ENCODE assay signal across 12 mouse cellular contexts in genomic region chr4:57866990-57867389, GRCm38 (mm10). TPM values are rescaled to one million over a fixed set of nuclear protein-coding genes. Genes with fewer than 3 reads are reported as not detected.
A peak's percentile ranks its signal among the peaks of the same experiment; 100 is the strongest.
DNase-seq lines count a peak whose midpoint lies in the region; ATAC-seq and TF ChIP-seq lines count a peak whose summit lies in the region.
"Had no signal": no experiment of that assay in that cellular context is flagged by ENCODE, and none has a peak within 500 bp of the region (broad histone marks: within the 10 kb centered on the region; RNA-seq: fewer than 3 reads in every experiment).

No protein-coding gene starts in this region.

- H3K79me2 ChIP-seq in heart, adult 2 months (replicated peaks; ENCODE audit: control insufficient read depth, insufficient read depth, low read length): peaks cover 3% of the 10 kb centered on the region; the same call in 1 of the 2 replicates
- no peaks in the 10 kb centered on the region for H3K79me2 ChIP-seq in CH12.LX (replicated peaks; ENCODE audit: control insufficient read depth, extremely low read depth, insufficient read depth, poor library complexity, severe bottlenecking)

- dilution Hi-C loops in CH12.LX (cut with MboI; ENCODE audit: extremely low pct_ligation_motif_present, extremely low pct_unique_long_range_greater_than_20kb, low sequenced_read_pairs): no loop called here

- H3K27me3 ChIP-seq in heart, adult 2 months (ENCODE audit: control insufficient read depth, insufficient read depth, low read length): no peaks in the 10 kb centered on the region
- no peaks in the 10 kb centered on the region for H3K27me3 ChIP-seq in CH12.LX (replicated peaks)
- H3K27me3 ChIP-seq in heart, embryonic 16.5 days (ENCODE audit: control insufficient read depth, insufficient read depth, low read length): no peaks in the 10 kb centered on the region
- H3K27me3 ChIP-seq: forebrain, embryonic 13.5 days; midbrain, embryonic 15.5 days had no signal

- no peak for TF ChIP-seq EP300 in heart, adult 2 months (IDR thresholded peaks at IDR 0.05; ENCODE audit: insufficient read depth, low read depth, low read length)
- TF ChIP-seq EP300 in CH12.LX (IDR thresholded peaks at IDR 0.05; ENCODE audit: low read length): peak; percentile 74

- H3K9ac ChIP-seq in heart, adult 2 months (ENCODE audit: low read depth, low read length): no peak overlapping the region
- H3K9ac ChIP-seq in CH12.LX (ENCODE audit: insufficient read depth, low read depth): peak overlapping the region; percentile 6; the same call in 1 of the 2 replicates
- H3K9ac ChIP-seq in heart, embryonic 16.5 days (ENCODE audit: low read length): no peak overlapping the region
- H3K9ac ChIP-seq: forebrain, embryonic 13.5 days; midbrain, embryonic 15.5 days had no signal

- no peaks in the 10 kb centered on the region for H3K9me3 ChIP-seq in CH12.LX (replicated peaks; ENCODE audit: low read length)
- H3K9me3 ChIP-seq in heart, embryonic 16.5 days (replicated peaks; ENCODE audit: control insufficient read depth, low read length): no peaks in the 10 kb centered on the region
- H3K9me3 ChIP-seq: forebrain, embryonic 13.5 days; midbrain, embryonic 15.5 days had no signal

- no peak overlapping the region for H3K4me3 ChIP-seq in heart, adult 2 months
- no peak overlapping the region for H3K4me3 ChIP-seq in left cerebral cortex, adult 2 months
- peak overlapping the region; percentile 5 to 41 (median 37) for H3K4me3 ChIP-seq in CH12.LX (replicated peaks in 1 of 3; ENCODE audit: low read depth in 2 of 3, low read length in 2 of 3, poor library complexity in 1 of 3)
- H3K4me3 ChIP-seq in heart, embryonic 16.5 days (ENCODE audit: low read length): no peak overlapping the region
- H3K4me3 ChIP-seq: forebrain, embryonic 13.5 days; midbrain, embryonic 15.5 days had no signal

- TF ChIP-seq RAD21 in CH12.LX (IDR thresholded peaks at IDR 0.05; ENCODE audit: low read depth, low read length): no peak

- in situ Hi-C loops in CH12.LX (cut with MboI; ENCODE audit: low pct_ligation_motif_present, low pct_unique_long_range_greater_than_20kb, low sequenced_read_pairs): no loop called here

- peaks cover 32% of the 10 kb centered on the region for H3K36me3 ChIP-seq in heart, adult 2 months (ENCODE audit: control insufficient read depth, insufficient read depth, low read length)
- H3K36me3 ChIP-seq in CH12.LX (replicated peaks in 1 of 2; ENCODE audit: control insufficient read depth in 1 of 2, insufficient read depth in 1 of 2, low read length in 1 of 2): no peaks in the 10 kb centered on the region
- peaks cover 9% of the 10 kb centered on the region; the same call in 1 of the 2 replicates for H3K36me3 ChIP-seq in heart, embryonic 16.5 days (ENCODE audit: control insufficient read depth, insufficient read depth)
- H3K36me3 ChIP-seq: midbrain, embryonic 15.5 days had no signal

- H3K4me1 ChIP-seq in heart, adult 2 months (ENCODE audit: control insufficient read depth, insufficient read depth, low read length): peaks cover 23% of the 10 kb centered on the region
- peaks cover 18 to 42% of the 10 kb centered on the region in 2 experiments for H3K4me1 ChIP-seq in CH12.LX (ENCODE audit: control insufficient read depth in 1 of 2, insufficient read depth in 2 of 2)
- peaks cover 29% of the 10 kb centered on the region for H3K4me1 ChIP-seq in heart, embryonic 16.5 days (ENCODE audit: control insufficient read depth, insufficient read depth, low read length)

- 37% methylated on average over 9 of the region's 9 CpGs for WGBS in heart, adult 2 months
- 55% methylated on average over 9 of the region's 9 CpGs for WGBS in heart, embryonic 16.5 days

- no peak for TF ChIP-seq POLR2A in heart, adult 2 months (IDR thresholded peaks at IDR 0.05; ENCODE audit: insufficient read depth, low read depth, low read length)
- no peak for TF ChIP-seq POLR2A in CH12.LX (IDR thresholded peaks at IDR 0.05; ENCODE audit: low read depth, low read length)

- TF ChIP-seq CTCF in heart, adult 2 months (IDR thresholded peaks at IDR 0.05): no peak
- TF ChIP-seq CTCF in left cerebral cortex, adult 2 months (IDR thresholded peaks at IDR 0.05): no peak
- TF ChIP-seq CTCF in CH12.LX (conservative IDR thresholded peaks at IDR 0.05 in 1 of 2, IDR thresholded peaks at IDR 0.05 in 1 of 2; ENCODE audit: low read depth in 2 of 2, low read length in 2 of 2): no peak

- ATAC-seq in heart, embryonic 16.5 days (replicated peaks; ENCODE audit: extremely low read depth, insufficient read depth, low FRiP score): no peak
- ATAC-seq: forebrain, embryonic 13.5 days had no signal

- DNase-seq in heart, adult 2 months: peak in 1 of 2 experiments; percentile 18
- DNase-seq in heart, adult 18-20 months: no peak
- DNase-seq in left cerebral cortex, adult 2 months (ENCODE audit: extremely low spot score in 1 of 2, low spot score in 2 of 2): no peak
- no peak for DNase-seq in left cerebral cortex, postnatal 10 days (ENCODE audit: extremely low spot score in 1 of 2, low spot score in 2 of 2)
- peak; percentile 52 for DNase-seq in CH12.LX (ENCODE audit: extremely low read depth)
- DNase-seq in urinary bladder, adult 18-20 months (ENCODE audit: low spot score in 2 of 2): no peak
- no peak for DNase-seq in retina, postnatal 1 day
- DNase-seq: cerebellum, postnatal 36 days; lung, adult 18-20 months had no signal

- intact Hi-C loops in heart, adult 2 months (cut with DNase I): no loop called here
- intact Hi-C loops in left cerebral cortex, adult 2 months (cut with DNase I): no loop called here
- intact Hi-C loops in left cerebral cortex, postnatal 10 days (cut with DNase I): no loop called here

- peak overlapping the region; percentile 71 for H3K27ac ChIP-seq in heart, adult 2 months
- peak overlapping the region; percentile 36; the same call in 1 of the 2 replicates for H3K27ac ChIP-seq in left cerebral cortex, adult 2 months
- peak overlapping the region; percentile 2; the same call in 1 of the 2 replicates for H3K27ac ChIP-seq in CH12.LX (ENCODE audit: insufficient read depth, low read depth)
- peak overlapping the region; percentile 5; the same call in 1 of the 2 replicates for H3K27ac ChIP-seq in heart, embryonic 16.5 days (ENCODE audit: low read length)
- H3K27ac ChIP-seq: forebrain, embryonic 13.5 days; midbrain, embryonic 15.5 days had no signal

- H3K4me2 ChIP-seq in CH12.LX (ENCODE audit: insufficient read depth, low read depth, poor library complexity, severe bottlenecking): peak overlapping the region; percentile 87
- H3K4me2 ChIP-seq in heart, embryonic 16.5 days (ENCODE audit: low read depth, low read length): no peak overlapping the region
- H3K4me2 ChIP-seq: forebrain, embryonic 13.5 days; midbrain, embryonic 15.5 days had no signal

TF ChIP-seq in CH12.LX, 34 proteins besides CTCF, POLR2A, EP300 and RAD21 (continues in another document):
- TF ChIP-seq BHLHE40 (IDR thresholded peaks at IDR 0.05; ENCODE audit: low read depth, low read length): peak; percentile 65
- peak; percentile 35; the same call in 1 of the 2 replicates for TF ChIP-seq SIN3A (IDR thresholded peaks at IDR 0.05; ENCODE audit: low read length)
- peak; percentile 99 for TF ChIP-seq MEF2A (IDR thresholded peaks at IDR 0.05; ENCODE audit: borderline replicate concordance, low read depth, low read length)
- peak; percentile 13; the same call in 1 of the 2 replicates for TF ChIP-seq HCFC1 (IDR thresholded peaks at IDR 0.05; ENCODE audit: low read depth, low read length)
- TF ChIP-seq ETS1 (conservative IDR thresholded peaks at IDR 0.05; ENCODE audit: low read depth, low read length): peak; percentile 82
- TF ChIP-seq CHD1 (IDR thresholded peaks at IDR 0.05; ENCODE audit: low read depth, low read length): 0 out of 2 replicates have a peak, but pooled peaks have one; percentile 40
- no peak for TF ChIP-seq TBP (conservative IDR thresholded peaks at IDR 0.05; ENCODE audit: low read depth, low read length)
- no peak for TF ChIP-seq MXI1 (IDR thresholded peaks at IDR 0.05; ENCODE audit: low read depth, low read length)
- TF ChIP-seq IRF4 (IDR thresholded peaks at IDR 0.05; ENCODE audit: low read depth, low read length): peak; percentile 57
- no peak for TF ChIP-seq NRF1 (IDR thresholded peaks at IDR 0.05; ENCODE audit: low read depth, low read length)
- no peak for TF ChIP-seq JUN (IDR thresholded peaks at IDR 0.05; ENCODE audit: insufficient read depth, low read depth, low read length)
- no peak for TF ChIP-seq ZNF384 (IDR thresholded peaks at IDR 0.05; ENCODE audit: low read depth, low read length)
- TF ChIP-seq RCOR1 (conservative IDR thresholded peaks at IDR 0.05; ENCODE audit: low read depth, low read length): no peak
- no peak for TF ChIP-seq POLR2AphosphoS2 (IDR thresholded peaks at IDR 0.05; ENCODE audit: low read depth, low read length)
- TF ChIP-seq ZC3H11A (IDR thresholded peaks at IDR 0.05; ENCODE audit: low read depth, low read length): no peak
- TF ChIP-seq TCF12 (IDR thresholded peaks at IDR 0.05; ENCODE audit: low read depth, low read length): peak; percentile 56; the same call in 1 of the 2 replicates
- TF ChIP-seq CHD2 (IDR thresholded peaks at IDR 0.05; ENCODE audit: low read length): no peak
- peak; percentile 15; the same call in 1 of the 2 replicates for TF ChIP-seq ELF1 (IDR thresholded peaks at IDR 0.05; ENCODE audit: low read depth, low read length)
- TF ChIP-seq PAX5 (IDR thresholded peaks at IDR 0.05; ENCODE audit: low read length): no peak
- TF ChIP-seq MAZ (IDR thresholded peaks at IDR 0.05; ENCODE audit: low read depth, low read length): peak; percentile 18; the same call in 1 of the 2 replicates
- no peak for TF ChIP-seq MYC (IDR thresholded peaks at IDR 0.05; ENCODE audit: low read depth, low read length)
- no peak; the same call in 1 of the 2 replicates for TF ChIP-seq SMC3 (IDR thresholded peaks at IDR 0.05; ENCODE audit: low read depth, low read length)
- no peak for TF ChIP-seq USF1 (IDR thresholded peaks at IDR 0.05; ENCODE audit: low read depth, low read length)
- TF ChIP-seq KAT2A (IDR thresholded peaks at IDR 0.05; ENCODE audit: insufficient replicate concordance, low read length): 0 out of 2 replicates have a peak, but pooled peaks have one; percentile 19
- TF ChIP-seq NELFE (IDR thresholded peaks at IDR 0.05; ENCODE audit: low read depth, low read length): no peak
- no peak for TF ChIP-seq E2F4 (IDR thresholded peaks at IDR 0.05; ENCODE audit: insufficient replicate concordance, low read depth, low read length)

RNA-seq across cellular contexts. Expression of gene D630039A03Rik, which starts 49.1 kb away (rescaled TPM):
- total RNA-seq in heart, adult 2 months (2021): under 1 TPM; 0.13 to 0.27 TPM
- 0.29 and 0.31 TPM in 2 replicates for polyA plus RNA-seq in heart, adult 2 months (2012; rRNA removed)
- under 1 TPM; 0.17 to 0.23 TPM for total RNA-seq in heart, adult 18-20 months (2021)
- under 1 TPM; 0.27 to 0.42 TPM for total RNA-seq in left cerebral cortex, adult 2 months (2021)
- under 1 TPM; 0.11 to 0.28 TPM for total RNA-seq in left cerebral cortex, postnatal 10 days (2021)
- total RNA-seq in CH12.LX (2012; rRNA removed) (not detected in 2 replicates), CH12.LX (2014; rRNA removed) (not detected in 2 replicates)
- polyA plus RNA-seq in CH12.LX (2012; ENCODE audit: insufficient read length, low read depth): not detected in 2 replicates
- 0.09 and 0.49 TPM in 2 replicates for polyA plus RNA-seq in heart, embryonic 16.5 days (2015; fragmentation: Nextera tagmentation; extraction: Ambion mirVana)

Comparison
In these comparisons a context has a peak if more than half of its experiments do, and no peak if none do; other contexts are left out.
1. H3K27ac ChIP-seq: peak in every context shown above with its lines; median percentile 71 in heart, adult 2 months; 36 in left cerebral cortex, adult 2 months; 5 in heart, embryonic 16.5 days; 2 in CH12.LX.
2. H3K4me3 ChIP-seq: peak in CH12.LX (3 of 3); none in heart, adult 2 months (single experiment), left cerebral cortex, adult 2 months (single experiment) and heart, embryonic 16.5 days (single experiment).